Mouse (Mus musculus) liver, embryonic 14.5 days (tissue): Measurements from ENCODE around the gene Rsrp1. TPM values are rescaled to one million over a fixed set of nuclear protein-coding genes. Genes with fewer than 3 reads are reported as not detected.

Experiments used
- ATAC-seq: fragments of 200-750 bp; cut with Nextera tagmentation; 2 replicates; pipeline ENCODE4 v1.8.0; 2017; ENCODE audit warnings: moderate number of reproducible peaks, mild to moderate bottlenecking, moderate library complexity; ENCODE audit not compliant: insufficient read depth
- DNase-seq, 3 experiments: peaks; one replicate each; pipeline ENCODE4 v3.0.0-alpha.2; 2012 to 2013; ENCODE audit warnings: low read depth in 3 of 3, low spot score in 3 of 3
- H3K27ac ChIP-seq: fragments of 300-500 bp; sonication (generic); 2 replicates; pipeline ENCODE4 v1.5.1; 2014; ENCODE audit warnings: moderate library complexity, mild to moderate bottlenecking, control low read depth, inconsistent platforms
- H3K27me3 ChIP-seq: fragments of 300-500 bp; sonication (generic); 2 replicates; pipeline ENCODE4 v1.6.1; 2014; ENCODE audit warnings: mild to moderate bottlenecking, low read length, moderate library complexity; ENCODE audit not compliant: control insufficient read depth, insufficient read depth
- H3K36me3 ChIP-seq: fragments of 300-500 bp; sonication (generic); replicated peaks from 2 replicates; pipeline ENCODE4 v1.6.1; 2014; ENCODE audit warnings: low read depth; ENCODE audit not compliant: control insufficient read depth, insufficient read depth
- H3K4me1 ChIP-seq, 2 experiments: fragments of 200-500 bp in 1 of 2; fragments of 300-500 bp in 1 of 2; sonication (generic) in 1 of 2; replicated peaks; 2 replicates each; pipeline ENCODE4 v1.6.1; 2012 to 2014; ENCODE audit warnings: antibody characterized with exemption in 1 of 2, inconsistent platforms in 1 of 2, low read length in 1 of 2; ENCODE audit not compliant: control insufficient read depth in 2 of 2, insufficient read depth in 2 of 2
- H3K4me2 ChIP-seq: fragments of 300-500 bp; sonication (generic); 2 replicates; pipeline ENCODE4 v1.6.1; 2014; ENCODE audit warnings: low read depth, mild to moderate bottlenecking, control low read depth, moderate library complexity
- H3K4me3 ChIP-seq, 2 experiments: fragments of 200-500 bp in 1 of 2; fragments of 300-500 bp in 1 of 2; sonication (generic) in 1 of 2; 2 replicates each; pipeline ENCODE4 v1.5.1; 2012 to 2014; ENCODE audit warnings: low read depth in 2 of 2, low read length in 2 of 2, mild to moderate bottlenecking in 2 of 2, control low read depth in 1 of 2, inconsistent platforms in 1 of 2, moderate library complexity in 1 of 2; ENCODE audit not compliant: insufficient read depth in 1 of 2
- H3K9ac ChIP-seq: fragments of 300-500 bp; sonication (generic); replicated peaks from 2 replicates; pipeline ENCODE4 v1.6.1; 2014; ENCODE audit warnings: mild to moderate bottlenecking, control low read depth, moderate library complexity
- H3K9me3 ChIP-seq: fragments of 300-500 bp; sonication (generic); 2 replicates; pipeline ENCODE4 v1.6.1; 2016; ENCODE audit warnings: low read length, mixed read lengths; ENCODE audit not compliant: control insufficient read depth
- CTCF ChIP-seq: IDR thresholded peaks from 2 replicates; pipeline ENCODE4 v1.5.1; 2016; ENCODE audit warnings: antibody characterized with exemption, low read depth, control low read depth
- EP300 ChIP-seq: IDR thresholded peaks from 2 replicates; pipeline ENCODE4 v1.6.1; 2016; ENCODE audit warnings: antibody characterized with exemption, low read depth
- WGBS: fragments of 180-500 bp; shearing (Covaris S2); extraction: QIAGEN DNeasy Blood & Tissue Kit; methylation state at CpG from one replicate; pipeline ENCODE4 v1.1.7; 2014; ENCODE audit not compliant: insufficient replicate concordance; 5-methylcytosine and 5-hydroxymethylcytosine counted together
- polyA plus RNA-seq, 2 experiments: library from polyadenylated mRNA; depleted of rRNA in 1 of 2; stranded (reverse) in 1 of 2; unstranded in 1 of 2; fragments of >200 nt; fragmentation: Nextera tagmentation in 1 of 2; extraction: Ambion mirVana in 1 of 2; gene quantifications; 2 replicates each; pipeline versions ENCODE4 v1.2.1 to v1.2.3; 2012 to 2014

The Rsrp1 gene
- polyA plus RNA-seq, 2 experiments: 151 to 228 TPM

GRCm38 (mm10) chr4:134963021-134963776 lies 39.8 kb downstream of the Rsrp1 start:
- Histone ChIP-seq H3K4me1 (peaks cover 6 to 10% of the 10 kb centered on the region in 2 experiments), H3K9me3 (no peaks in the 10 kb centered on the region), H3K4me3 (peak overlapping the region; percentile 44 to 57), H3K9ac (peak overlapping the region; percentile 43), H3K27ac (no peak overlapping the region), H3K4me2 (peak overlapping the region; percentile 66), H3K27me3 (no peaks in the 10 kb centered on the region; the same call in none of the 2 replicates), H3K36me3 (no peaks in the 10 kb centered on the region)
- TF ChIP-seq EP300 (no peak), CTCF (peak; percentile 95)
- DNase-seq: peak; percentile 52 to 70 (median 62)
- ATAC-seq: peak; percentile 74; the same call in 1 of the 2 replicates
- 13% methylated on average over 19 of the region's 19 CpGs for WGBS

GRCm38 (mm10) chr4:134967887-134968604 lies 44.7 kb downstream of the Rsrp1 start:
- Histone ChIP-seq H3K4me3 (no peak overlapping the region), H3K36me3 (no peaks in the 10 kb centered on the region), H3K4me1 (peaks cover 17 to 22% of the 10 kb centered on the region in 2 experiments), H3K27ac (no peak overlapping the region), H3K4me2 (peak overlapping the region; percentile 3; the same call in 1 of the 2 replicates), H3K27me3 (no peaks in the 10 kb centered on the region), H3K9ac (peak overlapping the region; percentile 23; the same call in 1 of the 2 replicates), H3K9me3 (no peaks in the 10 kb centered on the region)
- WGBS: 53% methylated on average over 20 of the region's 20 CpGs
- TF ChIP-seq EP300: no peak
- TF ChIP-seq CTCF: no peak
- DNase-seq (no peak), ATAC-seq (peak; percentile 49)

- 67% methylated on average over 18 of the region's 18 CpGs for WGBS
- H3K27ac ChIP-seq: no peak overlapping the region
- H3K9ac ChIP-seq: no peak overlapping the region; the same call in 1 of the 2 replicates
- peak; percentile 37; the same call in 1 of the 2 replicates for ATAC-seq
- TF ChIP-seq EP300 (no peak), CTCF (no peak)
- no peak for DNase-seq
- H3K9me3 ChIP-seq: no peaks in the 10 kb centered on the region
- no peak overlapping the region for H3K4me3 ChIP-seq
- H3K4me1 ChIP-seq: peaks cover 14 to 18% of the 10 kb centered on the region in 2 experiments
- H3K27me3 ChIP-seq: no peaks in the 10 kb centered on the region
- no peaks in the 10 kb centered on the region for H3K36me3 ChIP-seq
- H3K4me2 ChIP-seq: no peak overlapping the region
Measured at GRCm38 (mm10) chr4:134968605-134968976, 45.2 kb downstream of the Rsrp1 start.

GRCm38 (mm10) chr4:134975261-134975928 lies 52.0 kb downstream of the Rsrp1 start:
- peaks cover 2 to 4% of the 10 kb centered on the region in 2 experiments for H3K4me1 ChIP-seq

More at GRCm38 (mm10) chr4:134975261-134975928, 52.0 kb downstream of the Rsrp1 start:
- H3K4me2 ChIP-seq: no peak overlapping the region
- no peaks in the 10 kb centered on the region for H3K27me3 ChIP-seq
- DNase-seq: no peak
- H3K9me3 ChIP-seq: no peaks in the 10 kb centered on the region
- peak; percentile 74 for TF ChIP-seq CTCF
- no peak for TF ChIP-seq EP300
- no peak overlapping the region for H3K27ac ChIP-seq
- WGBS: 62% methylated on average over 14 of the region's 14 CpGs
- ATAC-seq: no peak
- no peak overlapping the region for H3K9ac ChIP-seq
- H3K4me3 ChIP-seq: no peak overlapping the region
- no peaks in the 10 kb centered on the region for H3K36me3 ChIP-seq
